Mouse (Mus musculus): ENCODE measurements at regions not wholly inside any gene's neighbourhood (a gene's known extent, or its start where the extent isn't known, plus 50 kb on each side); places are given as distances from the start of the nearest gene placed in this dataset.

DNA sequence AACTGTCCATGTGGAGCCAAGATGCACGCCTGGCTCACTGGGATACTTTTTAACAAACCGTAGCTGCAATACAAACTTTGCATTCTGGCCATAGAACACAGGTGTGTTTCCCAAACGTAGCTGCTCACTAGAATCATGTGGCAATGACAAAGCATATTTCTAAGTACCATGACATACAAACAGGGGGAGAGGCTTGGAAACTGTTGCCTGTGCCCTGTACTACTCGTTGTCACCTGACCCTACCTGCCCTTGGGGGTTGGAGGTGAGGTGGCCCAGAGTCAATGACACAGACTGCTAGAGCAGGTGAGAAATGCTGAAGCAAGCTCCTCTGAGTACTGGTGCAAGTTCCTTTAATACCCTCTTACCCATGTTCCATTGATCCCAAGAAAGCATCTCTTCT is 64.3 kb upstream of the Map4k3 start:
- no peak for DNase-seq (ENCODE audit: low spot score)

GRCm38 (mm10) chr17:80789706-80790105 is 61.4 kb upstream of the Map4k3 start:
- DNase-seq (ENCODE audit: low spot score), result no peak

DNA sequence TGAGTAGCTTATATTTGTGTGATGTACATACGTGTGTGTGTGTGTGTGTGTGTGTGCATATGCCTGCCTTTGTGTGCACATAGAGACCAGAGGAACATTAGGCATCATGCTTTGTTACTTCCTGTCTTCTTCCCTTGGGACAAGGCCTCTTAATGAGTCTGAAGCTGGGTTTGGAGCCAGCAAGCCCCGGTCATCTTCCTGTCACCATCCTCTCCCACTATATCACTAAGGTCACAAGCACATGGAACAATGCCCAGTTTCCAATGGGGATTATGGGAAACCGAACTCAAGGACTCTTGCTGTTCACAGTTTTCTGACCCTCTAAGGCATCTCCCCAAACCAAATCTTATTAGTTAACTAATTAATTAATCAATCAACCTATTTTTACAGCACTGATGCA is 60.7 kb upstream of the Map4k3 start:
- DNase-seq (ENCODE audit: low spot score), result no peak

DNA sequence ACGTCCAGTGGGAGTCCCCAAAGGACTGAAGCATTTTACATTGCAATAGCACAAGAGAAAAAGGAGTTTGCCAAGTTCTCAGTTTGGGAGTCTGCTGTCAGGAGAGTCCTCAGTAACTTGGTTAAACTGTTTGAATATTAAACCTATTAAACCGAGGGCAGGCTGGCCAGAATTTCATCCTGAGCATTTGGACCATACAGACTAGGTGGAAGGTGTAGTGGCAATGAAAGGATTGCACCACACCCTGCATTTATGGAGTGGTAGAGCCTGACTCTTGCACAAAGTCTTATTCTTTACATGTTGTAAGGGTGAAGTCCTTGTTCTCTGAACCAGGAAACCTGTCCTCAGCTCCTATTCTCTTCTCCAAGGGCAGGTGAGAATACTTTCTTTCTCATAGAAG is 58.6 kb upstream of the Map4k3 start:
- DNase-seq (ENCODE audit: low spot score), result no peak

DNA sequence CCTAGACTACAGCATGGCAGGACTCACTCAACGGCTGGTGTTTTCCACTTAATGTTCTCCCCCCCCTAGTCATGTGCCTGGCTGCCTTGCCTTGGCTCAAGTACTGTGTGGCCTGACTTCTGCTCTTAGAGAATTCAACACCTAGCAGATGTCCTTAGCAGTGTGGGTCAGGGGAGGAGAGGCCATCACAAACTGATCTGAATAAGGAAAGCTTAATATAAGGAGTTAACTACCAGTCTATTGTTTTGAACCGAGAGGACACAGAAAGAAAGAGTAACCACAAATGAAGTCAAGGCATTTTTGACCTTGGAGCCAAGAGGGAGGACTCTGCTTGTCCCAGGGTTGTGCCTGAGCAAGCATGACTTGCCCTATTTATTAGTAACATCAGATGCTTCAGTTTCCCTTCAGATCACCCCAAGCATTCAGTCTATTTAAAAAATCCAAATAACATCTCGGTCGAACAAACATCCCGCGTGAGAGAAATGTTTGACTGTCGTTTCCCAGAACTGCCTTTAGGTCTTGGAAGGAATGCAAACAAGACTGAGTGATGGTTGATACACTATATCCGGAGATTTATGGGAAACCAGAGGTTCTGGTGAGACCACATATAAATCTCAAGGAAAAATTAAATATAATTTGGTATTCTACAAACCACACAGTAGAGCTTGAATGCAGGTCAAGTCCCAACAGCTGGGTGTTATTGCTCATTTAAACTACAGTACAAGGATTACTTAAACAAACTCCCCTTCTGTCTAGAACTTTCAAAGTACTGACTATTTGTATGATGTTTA is 58.0 kb upstream of the Map4k3 start:
- DNase-seq (ENCODE audit: low spot score), result no peak

- DNase-seq (ENCODE audit: low spot score), result no peak
Measured at GRCm38 (mm10) chr17:80785476-80785875, 57.2 kb upstream of the Map4k3 start.

DNA sequence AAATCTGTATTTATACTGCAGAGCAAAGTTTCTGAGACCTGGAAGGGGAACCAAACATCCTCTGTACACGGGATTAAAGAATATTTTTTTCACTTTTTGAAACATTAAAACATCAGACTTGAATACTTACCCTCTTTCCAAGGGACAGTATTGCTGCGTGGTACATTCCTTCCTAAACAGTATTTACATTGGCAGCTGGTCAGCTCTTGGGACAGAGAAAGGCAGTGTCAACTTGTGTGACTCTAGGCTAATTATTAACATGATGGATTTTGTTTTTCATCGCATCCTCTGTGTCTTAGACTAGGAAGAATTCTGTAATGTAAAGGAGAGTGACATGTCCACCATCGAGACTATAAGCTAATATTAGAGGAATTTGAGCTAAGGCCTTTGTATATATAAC is 56.8 kb upstream of the Map4k3 start:
- no peak for DNase-seq (ENCODE audit: low spot score)

- no peak for DNase-seq (ENCODE audit: low spot score)
Measured at GRCm38 (mm10) chr17:80782233-80782632, 53.9 kb upstream of the Map4k3 start.

DNA sequence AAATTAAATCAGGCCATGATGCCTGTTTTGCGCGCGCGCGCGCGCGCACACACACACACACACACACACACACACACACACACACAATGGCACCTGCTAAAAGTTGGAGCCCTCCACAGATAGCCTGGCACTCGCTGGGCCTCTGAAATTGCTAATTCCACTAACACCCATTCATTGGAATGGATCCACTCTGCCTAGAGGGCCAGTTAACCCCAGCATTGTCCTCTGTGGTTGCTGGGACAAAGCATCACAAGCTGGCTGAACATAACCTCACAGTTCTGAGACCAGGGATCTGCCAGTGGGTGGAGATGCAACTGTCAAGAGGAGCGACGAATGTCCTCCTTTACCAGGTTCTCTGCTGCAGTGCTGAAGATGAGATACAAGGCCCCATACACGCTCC is 53.3 kb upstream of the Map4k3 start:
- DNase-seq (ENCODE audit: low spot score), result no peak

DNA sequence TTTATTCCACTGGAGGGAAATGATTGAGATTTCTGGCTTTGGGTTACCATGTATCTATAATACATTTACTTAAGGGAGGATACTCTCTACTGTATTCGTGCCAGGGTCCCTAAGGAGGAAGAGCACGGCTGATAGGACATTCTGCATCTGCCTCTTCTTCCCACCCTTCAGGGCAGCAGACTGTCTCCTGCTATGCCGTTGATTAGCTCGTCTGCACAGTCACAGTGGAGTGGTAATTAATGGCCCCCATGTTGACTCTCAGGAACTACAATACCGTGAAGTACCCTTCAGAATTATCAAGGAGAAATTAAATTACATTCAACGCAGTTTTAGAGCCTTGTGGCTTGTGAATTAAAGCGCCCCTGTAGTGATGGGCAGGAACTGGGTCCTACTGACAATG is 52.0 kb upstream of the Map4k3 start:
- no peak for DNase-seq (ENCODE audit: low spot score)

GRCm38 (mm10) chr17:80779782-80780181 is 51.5 kb upstream of the Map4k3 start:
- no peak for DNase-seq (ENCODE audit: low spot score)
